Mouse (Mus musculus): ENCODE results near the gene Rab19.
"Not testable (repeated sequence)": the region's sequence is repeated elsewhere in the genome, so short reads cannot be mapped to it uniquely, and the experiment has no call there.

The Rab19 gene

DNA sequence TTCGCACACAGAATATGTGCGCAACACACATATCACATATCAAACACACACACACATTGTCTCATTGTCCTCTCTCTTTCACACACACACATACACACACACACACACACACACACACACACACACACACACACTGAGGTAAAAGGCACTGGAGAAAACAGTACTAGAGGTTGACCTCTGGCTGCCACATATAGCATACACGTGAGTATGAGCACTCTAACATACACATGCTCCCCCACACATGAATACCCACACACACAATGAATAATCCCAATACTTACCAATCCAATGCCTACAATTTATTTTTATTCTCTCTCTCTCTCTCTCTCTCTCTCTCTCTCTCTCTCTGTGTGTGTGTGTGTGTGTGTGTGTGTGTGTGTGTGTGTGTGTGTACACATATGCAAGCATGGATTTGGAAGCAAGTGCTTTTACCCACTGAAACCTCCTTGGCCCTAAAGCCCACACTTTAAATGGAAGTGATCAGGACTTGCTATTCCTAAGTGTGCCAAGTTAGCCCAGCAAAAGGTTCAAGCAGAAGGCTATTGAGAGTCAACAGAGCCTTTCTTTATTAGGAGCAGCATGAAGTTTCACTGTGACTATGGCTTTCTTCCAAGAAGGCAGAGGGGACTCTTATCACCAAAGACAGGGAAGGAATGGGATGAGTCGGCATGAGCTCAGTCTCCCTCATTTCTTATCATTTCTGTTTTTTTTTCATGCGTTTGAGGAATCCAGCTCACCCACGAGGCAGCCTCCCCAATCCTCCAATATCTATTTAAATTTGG is 48.2 kb downstream of the Rab19 start:
- no peak for DNase-seq (ENCODE audit: low read depth, low spot score)

- DNase-seq (ENCODE audit: low read depth, low spot score): no peak
Observed at GRCm38 (mm10) chr6:39430722-39431121, 49.7 kb downstream of the Rab19 start.

DNA sequence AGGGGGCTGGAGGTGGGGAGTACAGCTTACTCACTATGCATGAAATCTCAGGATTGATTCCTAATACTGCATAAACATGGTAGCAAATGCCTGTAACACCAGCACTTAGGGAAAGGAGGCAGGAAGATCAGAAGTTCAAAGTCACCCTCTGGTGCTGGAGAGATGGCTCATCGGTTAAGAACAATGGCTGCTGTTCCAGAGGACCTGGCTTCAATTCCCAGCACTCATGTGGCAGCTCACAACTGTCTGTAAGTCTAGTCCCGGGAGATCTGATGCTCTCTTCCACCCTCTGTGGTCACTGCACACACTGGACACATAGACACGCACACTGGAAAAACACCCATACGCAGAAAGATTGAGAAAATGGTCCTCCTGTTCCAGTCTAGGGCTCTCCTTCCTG is 52.2 kb downstream of the Rab19 start:
- no peak for DNase-seq (ENCODE audit: low read depth, low spot score)

DNA sequence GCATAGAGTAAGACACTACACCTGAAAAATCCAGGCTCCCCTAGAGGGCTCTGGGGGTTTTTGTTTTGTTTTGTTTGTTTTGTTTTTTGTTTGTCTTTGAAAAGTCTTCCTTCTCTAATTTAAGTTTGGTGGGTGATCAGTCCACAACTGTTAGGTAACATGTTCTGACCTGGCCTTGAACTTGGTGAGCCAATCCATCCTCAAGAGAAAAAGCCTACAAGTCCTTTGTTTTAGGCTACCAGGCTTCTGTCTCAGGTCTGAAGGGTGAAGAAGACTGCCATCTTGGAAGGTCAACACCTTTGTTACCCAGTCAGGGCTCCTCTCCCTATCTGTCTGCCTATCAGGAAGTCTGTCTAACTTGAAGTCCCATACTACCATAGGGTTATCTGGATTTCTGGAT is 52.7 kb downstream of the Rab19 start:
- no peak for DNase-seq (ENCODE audit: low read depth, low spot score)

- no peak for DNase-seq (ENCODE audit: low read depth, low spot score)
Observed at GRCm38 (mm10) chr6:39434111-39434885, 53.3 kb downstream of the Rab19 start.

- DNase-seq (ENCODE audit: low read depth, low spot score): no peak
Observed at GRCm38 (mm10) chr6:39434886-39435492, 54.0 kb downstream of the Rab19 start.

DNA sequence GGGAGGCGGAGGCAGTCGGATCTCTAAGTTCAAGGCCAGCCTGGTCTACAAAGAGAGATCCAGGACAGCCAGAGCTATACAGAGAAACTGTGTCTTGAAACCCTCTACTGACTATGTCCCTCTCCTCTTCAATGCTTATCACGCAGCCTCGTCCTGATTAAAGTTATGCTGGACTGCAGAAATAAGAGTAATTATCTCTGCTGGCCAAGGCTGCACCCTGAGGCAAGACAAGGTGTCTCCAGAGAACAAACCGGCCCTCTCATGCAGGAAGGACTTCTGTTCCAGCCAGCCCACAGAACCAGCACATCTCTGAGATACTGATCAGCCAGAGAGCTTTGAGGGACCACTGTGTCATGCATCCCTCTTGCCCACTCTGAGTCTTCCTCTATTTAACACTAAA is 54.9 kb downstream of the Rab19 start:
- no peak for DNase-seq (ENCODE audit: low read depth, low spot score)

DNA sequence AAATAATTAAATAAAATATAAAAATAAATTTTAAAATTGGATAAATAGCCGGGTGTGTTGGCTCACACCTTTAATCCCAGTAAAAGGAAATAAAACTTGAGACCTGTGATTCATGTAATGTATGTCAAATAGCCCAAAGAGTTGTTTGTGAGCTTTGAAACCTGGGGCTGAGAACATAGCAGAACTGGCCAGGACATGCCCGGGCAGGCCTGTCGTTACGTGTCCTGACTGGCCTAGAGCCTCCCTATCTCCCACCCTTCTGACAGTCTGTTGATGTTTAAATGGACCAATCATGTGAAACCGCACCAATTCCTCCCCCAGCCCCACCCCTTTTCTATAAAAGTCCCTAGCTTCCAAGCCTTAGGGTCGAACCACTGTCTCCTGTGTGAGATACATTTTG is 56.5 kb downstream of the Rab19 start:
- DNase-seq (ENCODE audit: low read depth, low spot score): not testable (repeated sequence)
